8 mouse cellular contexts compared by ENCODE assay signal in genomic region chr7:30431793-30432192, GRCm38 (mm10). TPM values are rescaled to one million over a fixed set of nuclear protein-coding genes. Genes with fewer than 3 reads are reported as not detected.
DNase-seq lines count a peak whose midpoint lies in the region; ATAC-seq lines count a peak whose summit lies in the region.
"Had no signal": no experiment of that assay in that cellular context is flagged by ENCODE, and none has a peak within 500 bp of the region (broad histone marks: within the 10 kb centered on the region; RNA-seq: fewer than 3 reads in every experiment).

No protein-coding gene starts in this region.

- intact Hi-C loops in heart, postnatal 36 days (cut with DNase I): loop anchor here (1.0 kb wide), 1 partner anchor 58 kb away; no protein-coding TSS in a partner anchor

- peak; percentile 71 for DNase-seq in R1 (ENCODE audit: low read depth, low spot score)
- DNase-seq in heart, postnatal 36 days: peak; percentile 38 to 54
- DNase-seq in layer of hippocampus, adult 9-10 months (ENCODE audit: low spot score): peak; percentile 90
- peak; percentile 36 for DNase-seq in mesoderm, embryonic 11.5 days (ENCODE audit: low read depth, low spot score)
- DNase-seq in skeletal muscle tissue, adult 2 months (ENCODE audit: low read depth, low spot score): peak; percentile 38

- peak; percentile 83 for ATAC-seq in CD4-positive, CD25-positive, alpha-beta regulatory T cell, adult 4 months
- peak; percentile 81 for ATAC-seq in common myeloid progenitor, adult 5-6 weeks (replicated peaks; ENCODE audit: low read depth, poor library complexity, severe bottlenecking)

RNA-seq across cellular contexts. Expression of gene Nfkbid, which starts 10.3 kb away (rescaled TPM):
- polyA plus RNA-seq in CD4-positive, CD25-positive, alpha-beta regulatory T cell, adult 4 months (2017; shearing (Covaris generic)): 10 to 100 TPM; 39.2 to 44.4 TPM
- 9.0 and 13.0 TPM in 2 replicates for total RNA-seq in common myeloid progenitor, adult 5-6 weeks (2017)
- total RNA-seq in heart, postnatal 36 days (2021): under 1 TPM; 0.27 to 0.28 TPM

RNA-seq across cellular contexts. Expression of gene Hcst, which starts 12.1 kb away (rescaled TPM):
- polyA plus RNA-seq in CD4-positive, CD25-positive, alpha-beta regulatory T cell, adult 4 months (2017; shearing (Covaris generic)): 100 to 1,000 TPM; 356 to 434 TPM
- 9.4 and 11.9 TPM in 2 replicates for total RNA-seq in common myeloid progenitor, adult 5-6 weeks (2017)
- total RNA-seq in heart, postnatal 36 days (2021): not detected
- polyA plus RNA-seq: testis, adult 2 months had no signal

RNA-seq across cellular contexts. Expression of gene Aplp1, which starts 13.5 kb away (rescaled TPM):
- polyA plus RNA-seq in CD4-positive, CD25-positive, alpha-beta regulatory T cell, adult 4 months (2017; shearing (Covaris generic)): 1 to 10 TPM; 3.1 to 3.5 TPM
- total RNA-seq in common myeloid progenitor, adult 5-6 weeks (2017): not detected in 2 replicates
- 1 to 10 TPM; 2.7 to 3.1 TPM for total RNA-seq in heart, postnatal 36 days (2021)

RNA-seq across cellular contexts. Expression of gene Tyrobp, which starts 18.2 kb away (rescaled TPM):
- polyA plus RNA-seq in CD4-positive, CD25-positive, alpha-beta regulatory T cell, adult 4 months (2017; shearing (Covaris generic)): 1 to 10 TPM; 6.4 to 7.1 TPM
- 94.7 and 118 TPM in 2 replicates for total RNA-seq in common myeloid progenitor, adult 5-6 weeks (2017)
- total RNA-seq in heart, postnatal 36 days (2021): 10 to 100 TPM; 22.1 to 22.4 TPM

RNA-seq across cellular contexts. Expression of gene Kirrel2, which starts 25.7 kb away (rescaled TPM):
- polyA plus RNA-seq in CD4-positive, CD25-positive, alpha-beta regulatory T cell, adult 4 months (2017; shearing (Covaris generic)): not detected
- not detected in 2 replicates for total RNA-seq in common myeloid progenitor, adult 5-6 weeks (2017)
- not detected for total RNA-seq in heart, postnatal 36 days (2021)

Comparison
In these comparisons a context has a peak if more than half of its experiments do, and no peak if none do; other contexts are left out.
1. Peak in every context shown above with its lines: DNase-seq and ATAC-seq.
2. DNase-seq: peak in every context shown above with its lines; median percentile 90 in layer of hippocampus, adult 9-10 months; 71 in R1; 46 in heart, postnatal 36 days; 38 in skeletal muscle tissue, adult 2 months; 36 in mesoderm, embryonic 11.5 days.